Mouse (Mus musculus) urinary bladder, adult 2 months (tissue): ENCODE results near the gene Ndufa6. TPM values are rescaled to one million over a fixed set of nuclear protein-coding genes. Genes with fewer than 3 reads are reported as not detected.
"Not testable (repeated sequence)": the region's sequence is repeated elsewhere in the genome, so short reads cannot be mapped to it uniquely, and the experiment has no call there.

Experiments used
- DNase-seq: peaks from one replicate; pipeline ENCODE4 v3.0.0; 2022; ENCODE audit warnings: low spot score
- polyA plus RNA-seq: library from polyadenylated mRNA; depleted of rRNA; stranded (reverse); fragments of >200 nt; gene quantifications from 2 replicates; pipeline ENCODE4 v1.2.3, GENCODE M21; 2012

Ndufa6 gene
- polyA plus RNA-seq, 1 experiment: 475 TPM

DNA sequence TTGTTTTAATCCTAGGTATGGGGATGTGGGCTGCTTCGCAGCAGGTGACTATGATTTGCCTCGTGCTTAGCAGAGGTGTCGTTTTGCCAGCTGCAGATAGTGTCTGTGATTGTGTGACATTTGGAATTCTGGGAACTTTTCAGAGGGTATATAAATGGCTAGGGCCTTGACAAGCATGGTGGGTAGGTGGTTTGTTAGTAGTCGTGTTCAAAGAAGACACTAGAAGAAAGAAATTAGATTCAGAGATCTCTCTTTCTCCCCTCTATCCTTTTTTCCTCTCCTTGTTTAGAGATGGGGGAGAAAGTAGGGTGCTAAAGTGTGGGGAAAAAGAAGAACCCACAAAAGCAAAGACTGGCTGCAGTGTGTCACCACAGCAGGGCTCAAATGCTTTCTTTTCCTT, 14.0 kb upstream of the Ndufa6 start:
- DNase-seq: no peak

DNA sequence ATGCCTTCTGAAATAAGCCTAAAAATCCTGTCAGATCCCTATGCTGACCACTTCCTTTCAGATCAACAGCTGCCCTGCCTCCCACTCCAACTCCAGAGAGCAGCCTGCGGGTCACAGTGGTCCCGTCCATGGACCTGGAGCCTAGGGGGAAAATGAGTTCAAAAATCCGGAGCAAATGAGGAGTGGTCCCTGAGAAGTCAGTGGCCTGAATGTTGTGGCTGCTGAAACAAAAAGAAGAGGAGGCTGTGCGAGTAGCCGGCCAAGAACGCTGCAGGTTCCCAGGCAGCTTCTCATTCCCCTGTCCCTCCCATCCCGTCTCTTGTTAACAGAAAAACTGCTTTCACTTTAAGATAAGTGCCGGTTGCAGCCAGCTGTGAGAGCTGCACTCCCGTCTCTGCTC, 10.4 kb upstream of the Ndufa6 start:
- DNase-seq: not testable (repeated sequence)

DNA sequence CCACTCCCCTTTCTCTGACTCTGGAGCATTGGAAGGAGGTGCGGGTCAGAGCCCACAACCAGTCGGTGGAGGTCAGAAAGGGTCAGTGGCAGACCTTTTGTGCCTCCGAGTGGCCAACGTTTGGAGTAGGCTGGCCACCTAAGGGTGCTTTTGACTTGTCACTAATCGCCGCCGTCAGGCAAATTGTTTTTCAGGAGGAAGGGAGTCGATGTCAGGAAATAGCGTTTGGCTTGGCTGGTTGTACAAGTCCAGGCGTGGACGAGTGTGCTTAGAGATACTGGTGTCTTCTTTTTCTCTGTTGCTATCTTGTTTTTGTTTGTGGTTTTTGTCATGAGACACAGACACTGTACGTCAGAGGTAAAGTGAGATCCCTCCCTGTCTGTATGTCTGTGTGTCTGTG, 9.7 kb upstream of the Ndufa6 start:
- not testable (repeated sequence) for DNase-seq

DNA sequence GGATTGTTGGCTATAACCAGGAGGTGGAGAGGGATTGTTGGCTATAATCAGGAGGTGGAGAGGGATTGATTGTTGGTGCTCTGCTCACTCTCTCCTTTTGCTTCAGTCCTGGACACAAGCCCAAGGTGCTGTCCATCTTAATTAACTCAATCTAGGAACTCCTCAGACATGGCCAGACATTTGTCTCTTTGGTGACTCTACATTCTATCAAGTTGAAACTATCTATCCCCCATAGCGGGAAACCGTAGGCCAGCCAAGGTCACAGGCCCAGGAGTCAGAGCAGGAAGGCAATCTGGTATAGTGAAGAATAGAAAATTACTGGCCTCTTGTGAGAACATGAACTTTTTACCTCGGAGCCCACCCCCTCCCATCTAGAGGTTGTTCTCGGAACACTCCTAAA, 8.1 kb upstream of the Ndufa6 start:
- no peak for DNase-seq

DNA sequence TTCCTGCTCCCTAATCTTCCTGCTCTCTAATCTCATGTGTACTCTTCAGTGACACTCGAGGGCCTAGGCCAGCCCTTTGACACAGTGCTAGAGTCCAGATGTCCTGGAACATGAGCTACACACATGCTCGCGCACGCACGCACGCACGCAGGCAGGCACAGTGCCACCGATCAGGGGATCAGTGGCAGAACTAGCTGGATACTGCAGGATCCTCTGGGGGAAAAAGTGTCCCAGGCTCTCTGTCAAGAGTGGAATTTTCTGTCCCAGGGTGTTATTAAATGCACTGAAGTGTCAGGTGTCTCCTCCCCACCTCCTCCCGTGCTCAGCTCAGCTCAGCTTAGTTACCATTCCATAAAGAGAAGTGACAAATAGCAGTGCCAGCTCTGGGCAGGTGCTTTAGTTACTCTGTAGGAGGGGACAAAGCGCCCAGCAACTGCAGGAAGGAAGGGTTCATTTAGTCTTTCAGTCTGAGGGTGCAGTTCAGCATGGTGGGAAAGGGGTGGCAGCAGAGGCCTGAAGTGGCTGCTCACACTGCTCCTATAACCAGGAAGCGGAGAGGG, 7.4 kb upstream of the Ndufa6 start:
- DNase-seq: peak; percentile 11

DNA sequence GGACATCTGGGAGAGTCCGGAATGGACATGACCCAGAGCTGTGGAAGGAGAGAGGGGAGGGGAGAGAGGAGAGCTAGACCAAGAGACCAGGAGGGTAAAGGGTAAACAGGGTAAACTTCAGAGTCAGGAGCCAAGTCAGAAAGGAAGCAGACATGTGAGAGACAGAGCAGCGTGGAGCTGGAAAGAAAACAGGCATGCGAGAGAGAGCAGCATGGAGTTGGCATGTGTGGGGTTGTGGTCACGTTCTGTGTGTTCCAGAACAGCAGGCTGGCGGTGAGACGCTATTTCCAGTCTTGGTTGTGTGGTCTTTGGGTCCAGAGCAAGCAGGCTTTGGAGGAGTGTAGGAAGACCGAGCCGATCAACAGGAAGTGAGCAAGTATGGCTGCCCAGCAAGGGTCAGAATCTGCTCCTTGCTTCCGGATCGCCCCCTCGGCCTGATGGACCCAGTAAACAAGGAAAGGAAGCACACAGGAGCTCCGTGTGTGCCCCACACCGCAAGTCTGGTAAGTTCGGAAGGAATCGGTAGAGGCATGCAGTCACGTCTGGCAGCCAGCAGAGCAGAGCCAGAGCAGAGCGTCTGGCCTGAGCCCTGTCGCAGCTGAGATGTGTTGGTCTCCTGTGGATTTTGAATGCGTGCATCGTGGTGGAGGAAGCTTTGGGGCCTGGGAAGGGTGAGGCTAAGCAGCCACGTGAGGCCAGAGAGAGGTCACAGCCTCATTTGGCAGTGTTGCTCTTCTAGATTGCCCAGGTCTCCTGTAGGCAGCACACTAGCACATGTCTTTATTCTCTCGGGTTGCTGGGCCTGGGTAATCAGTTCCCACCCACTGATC, 4.5 kb upstream of the Ndufa6 start:
- DNase-seq: no peak

DNA sequence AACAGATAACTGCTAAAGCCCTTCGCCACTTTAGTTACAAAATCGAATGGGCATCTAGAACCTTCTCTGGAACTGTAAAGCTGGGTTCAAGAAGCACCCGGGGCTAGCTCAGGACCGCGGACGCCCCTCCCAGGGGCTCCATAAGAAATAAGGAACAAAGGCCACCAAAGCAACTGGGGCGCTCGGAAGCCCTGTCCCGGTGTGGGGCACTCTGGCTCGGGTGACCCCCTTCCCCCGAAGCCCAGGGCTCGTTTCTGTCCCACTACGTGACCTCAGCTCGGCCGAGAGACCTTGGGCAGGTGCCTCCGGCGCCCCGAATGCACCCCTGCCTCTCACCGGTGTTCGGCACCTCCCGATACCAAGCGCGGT, 393 bp downstream of the Ndufa6 start:
- DNase-seq: no peak

DNA sequence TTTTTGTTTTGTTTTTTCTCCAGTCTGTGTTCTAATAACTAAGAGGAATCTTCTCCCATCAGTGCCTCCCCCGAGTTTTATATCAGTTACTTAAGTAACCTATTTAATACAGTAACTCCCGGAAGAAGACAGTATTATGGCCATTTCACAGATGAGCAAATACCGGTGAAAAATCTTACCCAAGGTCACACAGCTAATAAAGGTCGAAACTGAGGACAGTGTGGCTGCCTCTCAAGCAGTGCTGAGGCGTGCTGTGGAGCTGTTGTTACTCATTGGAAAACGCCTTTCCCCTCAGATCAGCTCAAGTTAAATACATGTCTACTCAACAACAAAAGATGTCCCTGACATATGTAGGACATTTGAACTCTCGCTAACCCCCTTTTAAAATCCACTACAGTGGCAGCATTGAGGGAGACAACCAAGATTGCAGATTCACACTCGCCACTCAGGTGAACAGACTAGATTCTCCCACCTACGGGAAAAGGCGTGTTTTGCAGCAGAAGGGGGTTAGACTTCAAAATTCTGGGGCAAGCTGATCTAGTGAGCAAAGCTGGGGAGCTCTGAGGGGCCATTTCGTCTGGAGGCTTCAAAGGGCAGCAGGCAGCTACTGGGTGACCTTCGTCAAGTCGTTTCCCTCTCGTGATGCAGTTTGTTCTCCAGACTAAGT, 911 bp downstream of the Ndufa6 start:
- no peak for DNase-seq

DNA sequence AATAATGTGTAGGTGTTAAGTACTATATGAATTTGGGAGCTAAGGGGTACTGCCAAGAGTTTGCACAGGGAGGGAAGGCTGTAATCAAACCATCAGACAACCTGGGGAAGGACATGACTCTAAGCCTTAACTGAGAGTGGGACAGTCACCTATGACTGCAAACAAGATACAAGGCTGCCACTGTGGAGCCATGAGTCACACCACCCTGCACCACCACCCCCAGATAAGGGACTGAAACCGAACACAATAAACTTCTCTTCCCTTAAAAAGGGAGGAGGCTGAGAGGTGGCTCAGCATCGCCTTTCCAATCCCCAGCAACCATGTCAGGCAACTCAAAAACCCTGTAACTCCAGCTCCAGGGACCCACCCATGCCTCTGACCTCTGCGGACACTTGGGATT, 2.6 kb downstream of the Ndufa6 start:
- no peak for DNase-seq

DNA sequence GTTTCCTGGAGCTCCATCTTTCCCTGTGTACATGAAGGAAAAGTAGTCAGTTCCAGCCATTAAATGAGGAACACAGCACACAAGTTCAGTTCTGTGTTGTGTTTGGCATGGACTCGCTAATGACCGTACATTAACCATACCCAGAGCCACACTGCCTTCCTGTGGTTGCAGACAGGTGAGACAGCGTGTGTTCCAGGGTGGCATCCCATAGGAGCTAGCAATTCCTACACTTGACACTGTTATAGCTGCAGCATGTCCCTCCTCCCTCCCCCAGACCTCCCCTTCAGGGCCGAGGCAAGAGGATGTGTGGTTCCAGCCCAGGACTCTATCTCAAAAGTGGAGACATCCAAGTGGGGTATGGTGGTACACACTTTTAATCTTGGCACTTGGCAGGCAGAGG, 3.8 kb downstream of the Ndufa6 start:
- no peak for DNase-seq

DNA sequence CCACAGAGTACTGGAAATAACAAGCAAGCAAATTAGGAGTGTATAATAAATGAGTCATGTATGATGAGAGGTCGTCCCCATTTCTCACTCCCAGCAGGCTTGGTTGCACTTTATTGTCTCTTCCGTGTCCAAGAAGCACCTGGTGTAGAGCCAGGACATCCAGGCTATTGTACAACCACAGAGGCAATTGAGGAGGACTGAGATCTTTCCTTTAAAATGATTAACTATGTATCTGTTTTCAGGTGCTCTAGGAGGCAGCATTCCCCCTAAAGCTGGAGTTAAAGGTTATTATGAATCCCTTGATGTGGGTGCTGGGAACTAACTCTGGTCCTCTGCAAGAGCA, 5.2 kb downstream of the Ndufa6 start:
- no peak for DNase-seq

DNA sequence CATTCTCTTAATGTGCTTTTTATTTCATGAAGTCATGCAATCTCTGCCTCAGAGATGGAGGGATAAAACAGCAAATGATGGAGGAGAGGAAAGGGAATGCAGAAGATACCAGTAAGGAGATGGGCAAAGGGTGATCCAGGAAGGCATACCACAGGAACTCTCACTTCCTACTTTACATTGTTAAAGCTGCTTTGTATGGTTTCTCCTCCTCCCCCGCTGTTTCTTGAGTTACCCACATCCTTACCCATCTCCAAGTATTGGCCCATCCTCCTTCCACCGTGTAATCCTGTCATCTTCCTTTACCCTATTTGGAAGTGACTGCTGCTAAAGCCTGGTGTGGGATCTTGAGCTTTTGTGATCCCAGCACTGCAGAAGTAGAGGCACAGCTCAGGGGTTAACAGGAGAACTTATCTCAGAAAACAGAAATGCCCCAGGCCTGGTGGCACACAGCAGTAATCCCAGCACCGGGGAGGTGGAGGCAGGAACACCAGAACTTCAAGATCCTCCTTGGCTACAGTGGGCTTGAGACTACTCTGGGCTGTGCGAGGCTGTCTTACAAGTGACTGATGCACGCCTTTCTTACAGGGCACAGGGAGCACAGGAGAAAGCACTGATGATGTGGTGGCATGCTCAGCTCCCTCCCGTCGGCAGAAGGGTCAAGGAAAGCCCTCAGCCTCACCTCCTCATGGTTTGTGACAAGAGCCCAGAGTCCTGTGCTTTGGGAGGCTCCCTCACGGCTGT, 5.7 kb downstream of the Ndufa6 start:
- no peak for DNase-seq

DNA sequence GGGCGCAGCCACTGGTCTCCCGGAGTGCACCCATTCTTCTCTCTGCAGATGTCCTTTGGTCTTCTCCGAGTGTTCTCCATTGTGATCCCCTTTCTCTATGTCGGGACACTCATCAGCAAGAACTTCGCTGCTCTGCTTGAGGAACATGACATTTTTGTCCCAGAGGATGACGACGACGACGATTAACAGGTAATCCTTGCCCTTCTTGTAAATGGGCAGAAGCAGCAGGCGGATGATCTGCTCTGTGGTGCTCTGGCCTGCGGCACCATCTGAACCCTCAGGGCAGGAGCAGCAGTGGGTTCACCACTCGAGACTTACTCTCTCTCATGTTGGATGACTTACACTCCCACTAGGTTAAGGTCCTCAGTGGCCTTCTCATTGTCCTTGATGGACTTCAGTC, 6.3 kb downstream of the Ndufa6 start:
- DNase-seq: no peak

DNA sequence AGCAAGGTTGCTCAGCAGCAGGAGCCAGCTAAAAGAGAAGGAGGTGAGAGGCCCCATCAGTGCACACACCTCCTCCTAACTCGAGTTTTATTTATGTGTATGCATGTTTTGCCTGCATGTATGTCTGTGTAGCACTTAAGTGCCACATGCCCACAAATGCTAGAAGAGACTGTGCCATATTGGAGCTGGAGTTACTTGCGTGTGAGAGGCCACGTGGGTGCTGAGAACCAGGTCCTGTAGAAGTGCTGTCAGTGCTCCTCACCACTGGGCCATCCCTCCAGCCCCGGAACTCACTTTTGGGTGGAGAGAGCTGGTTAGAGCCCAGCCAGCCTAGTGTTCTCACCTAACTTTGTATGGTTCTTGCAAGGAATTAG, 6.8 kb downstream of the Ndufa6 start:
- DNase-seq: no peak

DNA sequence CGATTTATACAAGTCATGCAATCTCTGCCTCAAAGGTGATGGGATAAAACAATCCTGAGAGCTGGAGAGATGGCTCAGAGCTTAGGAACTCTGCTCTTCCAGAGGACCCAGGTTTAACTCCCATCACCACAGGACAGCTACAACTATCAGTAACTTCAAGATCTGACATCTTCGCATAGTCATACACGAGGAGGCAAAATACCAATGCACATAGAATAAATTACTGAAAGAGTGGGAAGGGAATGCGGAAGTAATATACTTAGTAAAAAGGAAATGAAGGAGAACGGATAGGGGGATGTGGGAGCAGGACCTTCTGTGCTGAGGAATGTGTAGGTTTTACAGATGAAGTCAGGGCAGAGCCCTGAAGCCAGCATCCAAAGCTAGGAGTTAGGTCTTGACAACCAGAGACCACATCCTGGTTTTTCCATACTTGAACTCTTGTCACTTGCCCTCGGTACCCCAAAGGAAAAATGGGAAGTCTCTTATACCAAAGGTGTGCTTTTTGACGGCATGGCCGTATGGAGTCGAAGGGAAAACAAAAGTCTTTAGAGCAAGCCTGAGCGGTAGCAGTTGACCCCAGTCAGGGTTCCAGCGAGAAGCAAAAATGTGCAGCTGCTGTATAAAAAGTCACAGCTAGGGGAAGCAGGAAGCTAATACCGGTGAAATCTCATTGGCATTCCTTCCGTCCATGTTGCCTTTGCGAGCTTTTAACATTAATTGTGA, 7.4 kb downstream of the Ndufa6 start:
- DNase-seq: no peak

DNA sequence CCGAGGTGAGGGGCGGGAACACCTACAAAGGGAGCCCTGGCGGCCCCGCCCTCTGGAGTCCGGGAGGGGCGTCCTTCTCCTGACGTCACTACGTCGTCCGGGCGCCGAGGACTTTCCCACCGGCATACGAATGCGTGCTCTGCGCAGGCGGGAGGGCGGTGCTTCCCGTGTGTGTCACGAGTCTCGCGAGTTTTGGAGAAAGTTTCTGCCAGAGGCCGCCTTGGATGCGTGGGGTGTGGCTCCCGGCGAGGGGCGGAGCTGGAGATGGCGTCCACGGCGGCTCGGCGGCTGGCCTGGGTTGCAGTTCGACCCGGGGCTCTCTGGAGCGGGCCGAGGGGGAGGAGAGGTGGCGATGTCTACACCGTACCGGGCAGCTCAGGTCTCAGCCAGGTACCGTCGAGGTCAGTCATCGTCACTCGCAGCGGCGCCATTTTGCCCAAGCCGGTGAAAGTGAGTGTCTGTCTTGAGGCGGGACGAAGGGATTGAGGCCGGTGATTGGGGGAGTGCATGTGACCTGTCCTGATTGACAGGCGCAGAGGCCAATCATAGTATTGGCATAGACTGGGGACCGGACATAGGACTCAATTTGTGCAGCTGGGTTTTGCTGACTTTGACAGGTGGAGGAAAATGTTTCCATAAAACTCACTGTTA, 8.2 kb downstream of the Ndufa6 start:
- peak; percentile 94 for DNase-seq

DNA sequence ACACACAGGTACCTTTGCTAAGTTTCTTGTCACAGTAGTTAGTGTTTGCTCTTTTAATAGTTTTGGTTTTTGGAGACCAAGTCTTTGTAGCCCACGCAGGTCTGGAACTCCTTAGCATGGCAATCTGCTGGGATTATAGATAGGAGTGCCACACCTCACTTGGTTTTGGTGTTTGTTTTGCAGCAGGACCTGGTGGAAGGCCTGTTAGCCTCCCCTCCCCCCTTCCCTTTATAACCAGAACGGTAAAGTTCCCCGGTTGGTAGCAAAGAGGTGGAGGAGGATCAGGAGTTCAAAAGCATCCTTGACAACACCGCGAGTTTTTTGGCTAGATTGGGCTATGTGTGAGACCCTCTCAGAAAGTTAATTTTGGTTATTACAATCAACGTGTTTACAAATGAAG, 9.2 kb downstream of the Ndufa6 start:
- no peak for DNase-seq

DNA sequence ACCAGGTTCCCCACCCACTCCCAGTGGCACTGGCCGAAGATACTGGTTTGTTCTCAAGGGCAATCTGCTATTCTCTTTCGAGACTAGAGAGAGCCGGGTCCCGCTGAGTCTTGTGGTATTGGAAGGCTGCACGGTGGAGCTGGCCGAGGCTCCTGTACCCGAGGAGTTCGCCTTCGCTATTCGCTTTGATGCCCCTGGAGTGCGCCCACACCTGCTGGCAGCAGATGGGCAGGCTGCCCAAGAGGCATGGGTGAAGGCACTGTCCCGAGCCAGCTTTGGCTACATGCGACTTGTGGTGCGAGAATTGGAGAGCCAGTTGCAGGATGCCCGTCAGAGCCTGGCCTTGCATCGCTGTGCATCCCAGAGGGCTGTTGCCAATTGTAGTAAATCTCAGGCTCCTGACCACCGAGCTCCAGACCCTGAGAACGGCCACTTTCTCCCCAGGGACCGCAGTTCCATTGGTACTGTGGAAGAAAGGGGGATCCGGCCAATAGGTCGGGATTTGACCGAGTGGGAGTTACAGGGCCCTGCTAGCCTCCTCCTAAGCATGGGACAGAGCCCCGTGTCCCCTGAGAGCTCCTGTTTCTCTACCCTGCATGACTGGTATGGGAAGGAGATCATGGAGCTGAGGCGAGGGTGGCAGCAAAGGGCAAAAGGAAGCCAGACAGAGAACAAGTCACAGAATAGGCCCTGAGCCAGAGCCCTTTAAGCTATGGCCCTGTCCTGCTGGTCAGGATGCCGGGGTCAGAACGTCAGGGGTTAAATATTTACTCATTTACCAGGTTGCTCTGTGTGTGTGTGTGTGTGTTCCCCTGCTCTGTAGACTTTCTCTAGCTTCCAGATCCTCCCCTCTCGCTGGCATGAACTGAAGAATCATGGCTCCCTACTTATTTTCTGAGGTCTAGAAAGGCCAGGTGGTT, 10.5 kb downstream of the Ndufa6 start:
- no peak for DNase-seq

DNA sequence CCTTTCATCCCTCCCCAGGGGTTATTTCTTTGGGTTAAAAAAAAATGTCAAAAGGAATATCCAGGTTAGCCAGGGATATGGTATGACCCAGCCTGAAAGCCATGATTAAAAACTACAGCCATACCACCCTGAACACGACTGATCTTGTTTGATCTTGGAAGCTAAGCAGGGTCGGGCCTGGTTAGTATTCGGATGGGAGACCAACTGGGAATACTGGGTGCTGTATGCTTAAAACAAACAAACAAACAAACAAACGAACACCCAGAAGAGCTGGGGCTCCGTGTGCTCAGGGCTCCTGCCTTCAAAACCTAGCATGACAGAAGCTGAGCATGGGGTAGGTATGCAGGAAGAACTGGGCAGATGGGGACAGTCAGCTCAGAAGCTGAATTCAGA, 11.6 kb downstream of the Ndufa6 start:
- no peak for DNase-seq
